Mouse (Mus musculus): ENCODE results near the gene Slc9b1.

Gene Slc9b1

DNA sequence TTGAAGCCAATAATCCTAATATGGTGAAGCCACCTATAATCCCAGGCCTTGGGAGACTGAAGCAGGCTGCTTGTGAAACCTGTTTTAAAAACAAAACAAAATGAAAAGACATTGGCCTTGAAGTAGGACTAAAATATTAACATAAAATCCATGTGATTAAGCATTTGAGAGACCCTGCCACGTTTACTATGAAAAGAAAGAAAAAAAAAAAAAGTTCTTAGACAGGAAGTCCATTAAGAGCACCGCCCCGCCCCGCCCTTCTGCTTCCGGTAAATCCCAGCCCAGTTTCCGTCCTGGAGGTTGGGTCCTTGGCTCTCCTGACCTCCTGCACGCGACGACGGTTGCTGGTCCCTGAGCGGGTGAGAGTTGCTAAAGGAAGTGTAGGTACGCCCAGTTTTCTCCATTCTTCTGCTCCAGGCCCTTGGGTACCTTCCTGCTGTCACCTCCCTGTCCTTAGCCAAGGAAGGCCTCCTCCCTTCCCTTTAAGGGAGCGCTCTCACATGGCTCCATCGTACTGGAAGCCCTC lies at the start of gene Slc9b1:
TSS of gene Slc9b1 (plus strand) at position 291 of the 526 bp plus-strand sequence.
- no peak for DNase-seq (ENCODE audit: low spot score)

DNA sequence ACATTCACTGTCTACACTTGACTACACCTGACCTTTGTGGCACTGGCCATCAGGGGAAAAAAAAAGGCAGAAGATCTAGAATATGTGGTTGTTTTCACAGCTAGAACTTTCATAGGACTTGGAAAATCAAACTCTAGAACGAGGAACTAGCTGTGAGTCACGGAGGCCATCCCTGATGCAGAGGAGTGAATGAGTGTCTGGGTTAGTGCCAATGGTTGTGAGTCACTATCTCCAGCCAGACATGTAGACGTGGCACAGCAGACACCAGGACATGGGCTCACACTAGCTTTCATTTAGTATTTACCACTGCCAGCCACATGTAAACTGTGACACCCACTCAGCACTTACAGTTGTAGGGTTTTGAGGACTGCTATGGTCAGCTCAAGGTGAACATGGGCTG lies 49.3 kb upstream of the Slc9b1 start:
- DNase-seq (ENCODE audit: low spot score): no peak

- DNase-seq (ENCODE audit: low spot score): no peak
These were observed 47.7 kb upstream of the Slc9b1 start for GRCm38 (mm10) chr3:135300081-135300480.

GRCm38 (mm10) chr3:135304060-135304459 lies 43.8 kb upstream of the Slc9b1 start:
- peak; percentile 62 for DNase-seq (ENCODE audit: low spot score)

- peak; percentile 66 for DNase-seq (ENCODE audit: low spot score)
These were observed 43.3 kb upstream of the Slc9b1 start for GRCm38 (mm10) chr3:135304566-135304965.

GRCm38 (mm10) chr3:135307411-135308259 lies 40.2 kb upstream of the Slc9b1 start, which contains the start of gene Slc9b2:
Gene Slc9b2 (plus strand): TSS chr3:135307700.
- peak; percentile 59 for DNase-seq (ENCODE audit: low spot score)

DNA sequence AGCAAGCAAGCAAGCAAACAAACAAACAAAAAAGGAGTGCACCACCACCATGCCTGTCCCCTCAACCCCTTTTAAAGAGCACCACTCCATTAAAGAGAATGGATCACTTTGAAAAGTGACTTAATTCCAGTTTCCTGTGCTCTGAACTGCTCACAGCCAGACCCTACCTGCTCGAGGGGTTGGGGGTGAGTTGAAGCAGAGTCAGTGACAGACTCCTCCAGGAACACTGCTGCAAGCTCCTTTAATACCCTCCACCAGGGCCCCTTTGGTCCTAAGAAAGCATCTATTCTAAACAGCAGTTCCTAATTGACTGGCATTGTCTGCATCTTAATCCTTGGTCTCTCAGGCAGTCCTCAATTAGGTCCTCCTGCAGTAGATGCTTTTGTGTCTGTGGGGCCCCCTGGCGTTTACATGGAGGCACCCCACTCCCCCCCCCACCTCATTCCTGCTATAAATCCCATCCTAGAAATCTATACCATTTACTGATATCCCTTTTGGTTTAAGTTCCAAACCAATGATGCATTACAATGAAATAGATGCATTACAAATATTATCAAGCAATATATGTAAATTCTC lies 34.8 kb upstream of the Slc9b1 start:
- DNase-seq (ENCODE audit: low spot score): no peak

DNA sequence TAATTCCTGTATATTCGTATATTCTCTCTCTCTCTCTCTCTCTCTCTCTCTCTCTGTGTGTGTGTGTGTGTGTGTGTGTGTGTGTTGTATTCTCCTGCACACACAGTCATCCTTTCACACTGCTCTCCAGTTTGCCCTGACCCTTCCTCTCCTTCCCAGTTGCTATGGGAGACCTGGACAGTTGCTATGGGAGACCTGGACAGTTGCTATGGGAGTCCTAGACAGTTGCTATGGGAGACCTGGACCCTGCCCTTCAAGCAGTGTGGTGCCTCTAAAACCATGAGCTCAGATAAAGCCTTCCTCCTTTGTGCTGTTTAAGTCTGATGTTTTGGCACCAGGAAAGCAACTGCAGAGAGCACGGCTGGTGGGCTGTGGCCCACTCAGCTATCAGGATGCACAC lies 34.1 kb upstream of the Slc9b1 start:
- peak; percentile 55 for DNase-seq (ENCODE audit: low spot score)

- DNase-seq (ENCODE audit: low spot score): peak; percentile 36
These were observed 33.0 kb upstream of the Slc9b1 start for GRCm38 (mm10) chr3:135314811-135315210.

- DNase-seq (ENCODE audit: low spot score): no peak
These were observed 32.0 kb upstream of the Slc9b1 start for GRCm38 (mm10) chr3:135315720-135316425.

DNA sequence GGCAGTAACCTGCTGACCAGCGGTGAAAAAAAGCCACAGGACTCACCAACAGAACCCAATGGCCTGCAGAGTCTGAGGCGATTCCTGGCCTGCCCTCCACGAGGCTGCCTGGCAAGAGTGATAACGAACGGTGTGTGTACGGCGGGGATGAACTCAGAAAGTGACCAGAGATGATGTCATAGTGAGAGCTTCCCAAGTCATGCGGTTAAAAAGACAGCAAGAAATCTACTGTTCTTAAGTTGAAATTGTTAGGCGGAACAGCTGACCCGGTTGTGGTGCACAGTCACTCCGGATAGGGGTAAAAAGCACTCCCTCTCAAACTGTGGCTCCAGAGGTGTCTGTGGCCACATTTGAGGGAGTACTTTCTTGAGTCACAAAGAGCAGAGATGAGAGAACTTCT lies 29.5 kb upstream of the Slc9b1 start:
- DNase-seq (ENCODE audit: low spot score): no peak

- DNase-seq (ENCODE audit: low spot score): no peak
These were observed 23.5 kb upstream of the Slc9b1 start for GRCm38 (mm10) chr3:135324354-135324753.

DNA sequence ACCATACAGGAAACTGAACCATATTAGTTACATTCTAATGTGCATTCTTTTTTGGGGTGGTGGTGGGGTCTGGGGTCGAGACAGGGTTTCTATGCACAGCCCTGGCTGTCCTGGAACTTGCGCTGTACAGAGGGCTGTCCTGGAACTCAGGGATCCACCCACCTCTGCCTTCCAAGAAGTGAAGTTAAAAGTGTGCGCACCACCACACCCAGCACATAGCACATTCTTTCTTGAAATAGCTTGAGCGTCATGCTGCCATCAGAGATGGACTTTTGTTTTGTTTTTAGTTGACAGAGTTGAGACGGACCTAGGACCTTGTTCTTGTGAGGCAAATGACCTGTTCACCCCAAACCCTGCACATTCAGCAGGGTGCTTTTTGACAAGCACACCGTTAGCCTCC lies 20.7 kb upstream of the Slc9b1 start:
- no peak for DNase-seq (ENCODE audit: low spot score)

DNA sequence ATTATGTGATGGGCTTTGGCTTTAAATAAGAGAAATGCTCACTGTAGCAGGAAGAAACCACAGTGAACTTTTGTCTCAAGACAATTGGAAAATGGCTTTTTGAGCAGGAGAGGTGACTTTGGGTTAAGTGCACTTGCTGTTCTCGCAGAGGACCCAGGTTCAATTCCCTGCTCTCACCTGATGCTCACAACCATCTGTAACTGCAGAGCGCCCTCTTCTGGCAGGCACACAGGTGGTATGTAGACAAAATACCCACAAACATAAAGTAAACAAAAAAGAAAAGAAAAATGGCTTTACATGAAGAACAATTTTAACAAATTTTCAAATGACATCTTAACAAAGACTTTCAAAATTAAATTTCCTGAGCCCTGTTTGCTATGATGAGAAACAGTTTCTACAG lies 20.2 kb upstream of the Slc9b1 start:
- DNase-seq (ENCODE audit: low spot score): no peak

DNA sequence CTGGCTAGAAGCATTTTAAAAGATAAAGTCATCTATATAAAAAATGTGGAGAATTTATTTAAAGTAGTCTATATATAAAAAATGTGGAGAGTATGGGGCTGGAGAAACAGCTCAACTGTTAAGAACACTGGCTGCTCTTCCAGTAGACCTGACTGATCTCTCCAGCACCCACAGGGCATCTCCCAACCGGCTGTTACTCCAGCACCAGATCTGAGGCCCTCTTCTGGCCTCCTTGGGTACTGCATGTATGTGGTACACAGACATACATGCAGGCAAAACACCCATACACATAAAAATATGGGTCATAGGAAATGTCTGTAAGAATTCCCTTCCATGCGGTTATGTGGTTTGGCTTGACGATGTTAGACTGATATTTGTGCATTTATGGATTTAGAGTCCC lies 19.3 kb upstream of the Slc9b1 start:
- peak; percentile 68 for DNase-seq (ENCODE audit: low spot score)

- no peak for DNase-seq (ENCODE audit: low spot score)
These were observed 15.1 kb upstream of the Slc9b1 start for GRCm38 (mm10) chr3:135332691-135333090.

DNA sequence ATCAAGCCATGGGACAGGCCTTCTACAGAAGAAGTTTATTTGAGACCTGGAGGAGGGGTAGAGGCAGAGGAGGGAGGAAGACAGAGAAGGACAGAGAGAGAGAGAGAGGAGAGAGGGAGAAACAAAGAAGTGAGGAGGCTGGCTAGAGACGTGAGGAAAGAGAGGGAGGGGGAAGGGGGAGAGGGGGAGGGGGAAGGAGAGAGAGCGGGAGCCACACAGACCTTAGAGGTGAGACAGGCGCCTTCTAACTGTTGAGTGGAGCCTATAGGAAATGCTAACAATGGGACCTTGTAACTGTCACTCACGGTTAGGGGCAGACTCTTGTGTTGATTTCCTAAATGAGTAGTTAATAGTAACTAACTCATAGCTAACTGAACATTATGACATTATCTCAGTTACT lies 14.1 kb upstream of the Slc9b1 start:
- no peak for DNase-seq (ENCODE audit: low spot score)

GRCm38 (mm10) chr3:135349022-135349421 lies 1.2 kb downstream of the Slc9b1 start:
- DNase-seq (ENCODE audit: low spot score): no peak

DNA sequence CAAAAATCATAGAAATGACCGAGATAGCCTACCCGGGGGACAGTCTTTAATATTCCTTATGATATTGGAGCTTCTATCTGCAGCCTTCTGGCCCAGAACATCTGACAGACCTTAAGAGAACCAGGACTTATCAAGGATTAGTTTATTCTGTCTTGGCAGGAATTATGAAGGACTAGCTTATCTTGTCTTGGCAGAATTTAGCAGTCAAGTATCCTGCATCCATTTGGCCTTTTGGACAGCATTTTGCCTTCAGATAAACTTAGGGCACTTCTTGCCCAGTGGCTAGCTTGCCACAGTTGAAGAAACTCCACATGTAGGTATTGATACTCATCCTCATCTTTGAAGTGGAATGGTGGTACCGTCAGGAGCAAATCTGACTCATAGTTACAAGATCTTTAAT lies 4.0 kb downstream of the Slc9b1 start:
- DNase-seq (ENCODE audit: low spot score): no peak

GRCm38 (mm10) chr3:135357394-135357793 lies 9.6 kb downstream of the Slc9b1 start:
- no peak for DNase-seq (ENCODE audit: low spot score)

GRCm38 (mm10) chr3:135375836-135376235 lies 28.0 kb downstream of the Slc9b1 start:
- DNase-seq (ENCODE audit: low spot score): no peak

GRCm38 (mm10) chr3:135377445-135377844 lies 29.6 kb downstream of the Slc9b1 start:
- DNase-seq (ENCODE audit: low spot score): no peak

DNA sequence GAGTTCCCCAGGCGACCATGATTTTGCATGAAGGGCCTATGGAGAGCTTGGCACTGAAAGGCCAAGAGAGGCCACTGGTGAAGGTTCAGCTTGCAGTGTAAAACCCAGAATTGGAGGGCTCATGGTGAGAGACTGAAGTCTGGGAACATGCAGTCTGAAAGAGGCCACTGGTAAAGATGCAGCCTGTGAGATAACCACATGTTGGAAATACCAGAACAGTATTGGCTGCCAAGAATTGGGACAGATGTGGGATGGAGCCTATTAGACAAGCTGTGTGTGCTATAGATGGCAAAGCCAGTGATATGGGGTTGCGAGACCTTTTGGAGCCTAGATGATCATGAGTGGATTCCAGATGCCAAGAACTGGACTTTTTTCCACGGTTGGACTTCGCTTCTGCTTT lies 32.0 kb downstream of the Slc9b1 start:
- DNase-seq (ENCODE audit: low spot score): no peak
